Mouse (Mus musculus) gastrocnemius, adult 18-20 months (tissue): Measurements from ENCODE around the gene Nav1. TPM values are rescaled to one million over a fixed set of nuclear protein-coding genes. Genes with fewer than 3 reads are reported as not detected.
A peak's percentile ranks its signal among the peaks of the same experiment; 100 is the strongest.

ENCODE experiments used
- DNase-seq: peaks from one replicate; pipeline ENCODE4 v3.0.0; 2021; ENCODE audit warnings: low spot score
- long read RNA-seq, 2 experiments: library from polyadenylated mRNA; stranded (forward); transcript quantifications; one replicate each; pipeline ENCODE4 v2.0.0; 2021
- total RNA-seq, 2 experiments: library from RNA; stranded (reverse); gene quantifications; 2 replicates each; pipeline ENCODE4 v1.2.3; 2021

The Nav1 gene
- total RNA-seq: 10 to 100 TPM in 1 of 2 experiments, 1 to 10 TPM in 1; 8.4 to 11.4 TPM
- long read RNA-seq, experiment 1, partial matches to known transcripts: 0 of 1 reads
- long read RNA-seq, experiment 1, other reads (novel, unspliced or antisense): 1 of 1 reads
- long read RNA-seq, experiment 2: 0 reads

DNA sequence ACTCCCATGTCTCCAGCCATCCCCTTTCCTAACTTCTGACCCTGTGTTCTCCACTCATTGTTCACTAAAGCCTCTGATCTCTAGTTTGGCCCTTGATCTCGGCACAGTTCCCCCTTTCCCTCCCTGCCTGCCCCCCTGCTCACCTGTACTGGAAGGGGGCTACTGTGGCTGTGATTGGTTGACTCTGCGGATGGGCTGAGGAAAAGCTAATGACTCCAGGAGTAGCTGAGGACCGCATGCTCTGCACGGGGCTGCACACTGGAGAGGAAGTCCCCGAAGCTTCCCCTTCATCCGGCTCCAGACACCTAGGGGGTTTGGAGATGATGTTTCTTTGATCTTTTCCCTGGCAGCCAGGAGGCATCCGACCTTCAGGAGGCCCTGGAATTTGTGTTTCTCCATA is at the start of gene Nav1:
Nav1 (minus strand) TSS at position 277 of the 400 bp plus-strand sequence.
- no peak for DNase-seq

DNA sequence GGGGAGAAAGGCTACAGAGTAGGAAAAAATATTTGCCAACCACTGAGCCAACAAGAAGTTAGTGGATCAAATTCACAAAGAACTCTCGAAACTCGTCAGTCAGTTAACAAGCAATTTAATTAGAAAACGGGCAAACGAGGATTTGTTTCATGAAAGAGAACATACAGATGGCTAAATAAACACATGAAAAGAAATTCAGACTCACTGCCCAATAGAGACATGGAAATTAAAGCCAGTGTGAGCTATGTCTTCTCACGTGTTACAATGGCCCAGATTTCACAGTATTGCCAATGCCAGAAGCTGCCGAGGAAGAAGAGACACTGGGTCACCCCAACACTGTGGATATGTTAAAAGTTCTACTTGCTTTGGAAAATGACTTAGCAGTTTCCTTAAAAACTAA is 46.8 kb upstream of the Nav1 start:
- DNase-seq: no peak

DNA sequence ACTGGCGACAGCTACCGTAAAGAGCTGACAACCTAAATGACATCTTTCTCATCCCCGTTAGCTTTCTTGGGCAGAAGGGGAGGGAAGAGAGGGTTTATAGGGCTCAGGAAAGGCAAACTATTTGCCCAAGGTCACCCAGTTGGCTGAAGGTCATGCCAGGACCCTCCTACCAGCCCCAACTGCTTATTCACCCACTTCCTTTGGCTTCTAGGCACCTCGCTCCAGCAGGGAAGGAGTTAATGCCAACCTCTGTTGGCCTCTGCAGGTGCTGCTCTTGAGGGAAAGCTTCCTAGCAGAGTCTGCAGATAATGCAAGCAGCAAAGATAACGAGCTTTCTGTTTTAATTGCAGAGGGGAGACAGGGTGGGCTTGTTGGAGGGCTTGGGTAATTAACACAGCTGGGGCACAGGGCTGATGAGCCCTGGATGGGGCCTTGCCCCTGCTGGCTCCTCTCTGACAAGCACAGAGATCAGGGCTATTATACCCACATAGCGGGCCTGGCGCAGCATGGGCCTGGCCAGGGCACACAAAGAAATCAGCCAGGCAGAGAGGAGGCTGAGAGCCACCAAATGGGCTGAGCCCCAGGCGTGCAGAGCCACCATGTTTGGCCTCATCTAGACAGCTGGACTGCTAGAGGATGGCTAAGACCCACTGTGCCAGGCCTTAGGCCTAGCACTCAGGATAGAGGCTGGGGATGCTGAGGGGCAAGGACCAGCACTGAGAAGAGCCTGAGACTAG is 38.5 kb upstream of the Nav1 start:
- DNase-seq: no peak

DNA sequence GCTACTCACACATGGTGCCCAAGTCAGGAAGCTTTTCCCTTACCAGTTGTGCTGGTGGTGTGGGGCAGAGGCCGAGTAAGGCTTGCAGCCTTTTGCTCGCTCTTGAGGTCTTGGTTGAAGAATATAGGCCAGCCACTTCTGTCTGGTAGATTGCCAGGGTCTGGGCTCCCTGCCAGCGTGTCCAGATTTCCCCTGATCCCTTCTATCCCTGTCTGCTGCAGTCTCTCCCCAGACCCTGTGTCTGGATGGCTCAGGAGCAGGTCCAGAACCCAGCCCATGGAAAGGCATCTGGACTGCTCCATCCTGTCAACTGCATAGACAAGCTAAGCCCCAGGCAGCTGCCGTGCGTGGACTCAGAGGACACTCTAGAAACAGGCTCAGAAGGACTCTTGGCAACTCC is 37.0 kb upstream of the Nav1 start:
- no peak for DNase-seq

DNA sequence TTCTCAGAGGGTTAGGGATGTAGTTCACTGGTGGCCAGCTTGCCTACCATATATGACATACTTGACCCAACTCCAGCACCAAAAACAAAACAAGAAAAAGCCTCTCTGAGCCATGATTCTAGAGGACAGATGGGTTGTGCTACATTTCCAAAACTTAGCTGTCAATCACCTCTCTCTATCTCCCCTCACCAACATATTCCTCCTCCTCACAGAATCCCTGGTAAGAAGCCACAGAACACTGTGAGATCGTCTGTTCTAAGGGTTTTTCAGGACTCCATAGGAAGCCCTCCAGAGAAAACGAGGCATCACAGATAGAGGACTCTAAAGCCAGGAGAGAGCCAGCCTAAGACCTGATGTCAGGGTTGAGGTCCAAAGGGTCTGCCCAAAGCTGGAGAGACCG is 36.6 kb upstream of the Nav1 start:
- DNase-seq: no peak

DNA sequence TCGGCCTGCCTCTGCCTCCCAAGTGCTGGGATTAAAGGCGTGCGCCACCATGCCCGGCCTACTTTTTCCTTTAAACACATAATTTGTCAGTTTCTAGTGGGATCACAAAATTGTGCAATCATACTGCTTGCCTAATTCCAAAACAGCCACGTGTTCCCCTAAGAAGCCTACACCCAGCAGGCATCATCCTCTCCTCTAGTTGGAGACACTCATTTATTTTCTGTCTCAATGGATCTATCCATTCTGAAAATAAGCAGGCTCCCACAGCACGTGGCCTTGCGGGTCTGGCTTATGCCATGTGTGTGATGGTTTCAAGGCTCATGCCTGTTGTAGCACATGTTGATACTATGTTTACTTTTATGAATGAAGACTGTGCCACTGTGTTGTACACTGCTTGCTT is 32.8 kb upstream of the Nav1 start:
- peak; percentile 41 for DNase-seq

DNA sequence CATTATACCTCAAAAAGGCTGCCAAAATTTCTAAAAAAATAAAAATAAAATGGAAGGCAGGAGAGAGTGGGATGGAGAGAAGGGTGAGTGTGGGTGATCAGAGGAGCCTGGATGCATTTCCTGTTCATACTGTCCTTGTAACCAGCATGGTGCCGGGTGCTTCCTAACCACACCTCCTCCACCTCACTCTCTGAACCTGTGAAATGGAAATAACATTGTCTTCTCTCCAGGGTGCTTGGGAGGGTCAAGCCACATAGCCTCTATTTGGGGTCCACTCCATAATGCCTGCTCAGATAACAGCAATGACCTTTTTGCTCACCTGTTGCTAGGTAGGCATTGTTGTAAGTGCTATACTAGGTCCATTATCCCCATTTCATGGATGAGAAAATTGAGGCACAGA is 32.0 kb upstream of the Nav1 start:
- no peak for DNase-seq

DNA sequence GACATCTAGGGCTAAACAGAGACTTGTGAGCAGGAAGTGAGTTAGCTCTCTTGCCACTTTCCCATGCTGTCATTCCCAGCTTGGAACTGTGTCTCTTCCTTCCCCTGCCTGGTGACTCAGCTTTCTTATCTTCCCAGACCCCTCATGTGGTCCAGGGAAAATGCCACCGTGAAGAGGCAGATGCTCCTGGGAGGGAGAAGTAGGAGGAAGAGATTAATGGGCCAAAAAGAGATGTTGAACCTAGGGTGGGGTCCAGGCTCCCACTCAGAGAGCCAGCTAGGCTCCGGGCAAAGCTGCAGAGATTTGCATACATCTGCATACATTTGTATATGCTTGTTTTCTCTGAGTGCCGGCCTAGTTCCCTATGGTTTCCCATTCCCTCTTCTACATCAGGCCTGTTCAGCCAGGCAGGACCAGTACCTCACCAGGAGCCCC is 30.5 kb upstream of the Nav1 start:
- DNase-seq: no peak

DNA sequence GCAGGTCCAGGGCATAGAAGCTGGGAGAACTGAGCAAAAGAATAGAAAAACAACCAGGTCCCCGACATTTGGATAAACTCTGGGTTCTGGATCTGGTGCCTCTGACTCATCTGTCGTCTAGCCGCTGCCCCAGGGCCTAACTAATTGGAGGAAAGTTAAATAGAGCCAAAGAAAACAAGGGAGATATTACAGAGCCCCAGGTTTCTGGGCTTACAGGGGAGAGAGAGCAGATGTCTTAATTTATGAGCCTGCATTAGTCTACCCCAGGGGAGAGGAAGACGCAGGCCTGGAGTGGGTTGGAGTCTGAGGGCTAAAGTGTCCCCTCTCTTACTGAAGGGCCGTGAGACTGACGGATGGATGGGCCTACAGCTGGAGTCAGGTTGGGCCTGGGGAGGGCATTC is 29.0 kb upstream of the Nav1 start:
- DNase-seq: no peak

DNA sequence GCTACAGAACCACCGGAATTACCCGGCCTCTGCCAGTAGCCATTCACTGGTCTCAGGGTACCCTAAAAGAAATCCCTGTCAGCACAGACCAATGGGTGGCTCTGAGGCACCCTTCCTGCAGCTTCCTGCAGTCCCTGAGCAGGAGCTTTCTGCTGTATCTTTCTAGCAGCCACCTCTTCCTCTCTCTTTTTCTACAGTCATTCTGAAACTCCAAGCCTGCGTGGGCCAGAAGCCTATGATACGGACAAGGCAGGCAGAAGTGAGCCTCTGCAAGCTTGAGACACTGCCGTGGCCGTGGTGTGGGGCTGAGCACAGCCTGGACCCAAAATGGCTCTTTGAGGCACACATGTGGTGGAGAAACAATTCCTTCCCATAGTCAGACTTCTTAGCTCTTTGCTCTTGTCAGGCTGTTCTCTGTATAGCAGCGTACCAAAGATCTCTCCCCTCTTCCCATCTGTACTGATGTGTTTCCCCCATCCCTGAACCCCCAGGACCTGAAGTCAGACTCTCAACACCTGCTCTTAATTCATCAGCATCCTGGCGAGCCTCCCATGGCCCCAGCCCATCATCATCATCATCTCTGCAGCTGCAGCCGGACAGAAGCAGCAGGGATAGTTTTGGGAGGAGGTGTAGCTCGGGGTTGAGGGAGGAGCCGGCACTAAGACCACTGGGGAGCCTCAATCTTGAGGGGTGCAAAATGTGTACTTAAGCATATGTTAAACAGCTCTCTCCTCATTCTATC is 28.4 kb upstream of the Nav1 start:
- DNase-seq: no peak

DNA sequence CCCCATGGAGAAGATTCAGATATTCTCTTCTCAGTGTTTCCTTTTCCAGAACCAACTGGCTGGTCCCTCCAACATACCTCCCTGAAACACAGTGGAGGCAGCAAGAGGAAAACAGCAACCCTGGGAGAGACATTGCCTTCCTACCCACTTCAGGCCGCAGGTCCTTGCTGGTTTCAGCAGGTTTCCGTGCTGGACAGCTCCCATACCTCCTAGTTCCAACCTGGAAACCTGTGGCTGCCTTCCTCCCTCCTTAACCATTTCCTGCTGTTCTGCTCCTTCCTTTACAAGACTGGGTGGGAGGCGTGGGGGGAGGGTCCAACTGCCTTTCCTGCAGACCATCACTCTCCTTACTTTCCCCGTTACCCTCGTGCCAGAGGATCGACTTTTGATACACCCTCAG is 27.7 kb upstream of the Nav1 start:
- no peak for DNase-seq

DNA sequence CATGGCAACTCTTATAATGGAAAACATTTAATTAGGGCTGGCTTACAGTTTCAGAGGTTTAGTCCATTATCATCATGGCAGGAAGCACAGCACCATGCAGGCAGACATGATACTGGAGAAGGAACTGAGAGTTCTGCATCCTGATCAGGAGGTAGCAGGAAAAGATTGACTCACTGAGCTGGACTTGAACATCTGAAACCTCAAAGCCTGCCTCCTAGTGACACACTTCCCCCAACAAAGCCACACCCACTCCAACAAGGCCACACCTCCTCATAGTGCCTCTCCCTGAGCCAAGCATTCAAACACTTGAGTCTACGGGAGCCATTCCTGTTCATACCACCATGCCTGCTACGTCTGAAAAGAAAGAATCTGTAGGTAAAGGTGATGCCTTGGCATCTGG is 26.8 kb upstream of the Nav1 start:
- DNase-seq: no peak

DNA sequence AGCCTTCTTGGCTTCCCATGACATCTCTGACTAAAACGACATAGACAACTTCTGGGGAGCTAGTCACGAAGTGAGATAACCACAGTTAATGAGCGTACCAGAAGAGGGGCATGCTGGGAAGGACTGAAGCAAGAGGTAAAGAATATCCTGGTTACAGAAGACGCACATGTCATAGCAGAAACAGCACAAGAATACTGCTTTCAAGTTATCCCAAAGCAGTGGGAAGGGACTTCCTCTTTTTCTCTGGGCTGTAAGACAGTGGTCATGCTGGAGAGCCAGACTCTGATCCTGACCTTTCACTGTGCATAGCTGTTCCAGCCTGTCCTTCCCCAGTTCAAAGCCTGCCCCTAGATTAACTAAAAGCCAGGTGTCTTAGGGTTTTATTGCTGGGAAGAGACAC is 26.4 kb upstream of the Nav1 start:
- DNase-seq: no peak

DNA sequence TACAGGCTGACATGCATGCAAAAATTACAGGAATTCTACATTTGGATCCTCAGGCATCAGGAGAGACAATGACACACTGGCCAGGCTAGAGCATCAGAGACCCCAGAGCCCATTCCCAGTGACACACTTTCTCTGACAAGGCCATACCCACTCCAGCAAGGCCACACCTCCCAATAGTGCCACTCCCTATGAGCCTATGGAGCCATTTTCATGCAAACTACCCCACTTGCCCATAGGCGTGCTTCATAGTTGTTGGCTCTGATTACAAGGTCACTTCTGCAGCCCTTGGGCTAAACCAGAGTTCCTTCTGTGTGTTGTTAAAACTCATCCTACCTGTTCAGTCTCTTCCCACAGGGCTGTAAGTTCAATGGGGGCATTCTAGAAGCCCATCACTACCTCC is 25.1 kb upstream of the Nav1 start:
- no peak for DNase-seq

DNA sequence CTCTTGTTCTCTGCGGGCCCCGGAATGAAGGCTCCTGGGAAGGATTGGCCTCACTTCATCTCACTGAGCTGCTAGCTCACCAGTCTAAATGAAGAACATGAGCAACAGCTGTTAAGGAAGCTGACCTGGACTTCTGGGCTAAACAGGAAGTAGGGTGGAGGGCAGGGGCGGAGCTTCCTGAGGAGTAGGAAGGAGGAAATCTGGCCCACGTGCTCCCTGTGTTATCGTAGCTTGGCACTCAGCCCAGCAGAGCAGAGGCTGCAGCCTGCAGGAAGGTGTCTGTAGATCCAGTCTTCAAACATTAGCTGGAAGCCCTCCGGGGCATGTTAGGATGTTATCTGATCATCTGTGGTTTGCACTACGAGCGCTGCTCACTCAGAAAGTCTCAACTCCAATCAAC is 24.4 kb upstream of the Nav1 start:
- DNase-seq: peak; percentile 75

DNA sequence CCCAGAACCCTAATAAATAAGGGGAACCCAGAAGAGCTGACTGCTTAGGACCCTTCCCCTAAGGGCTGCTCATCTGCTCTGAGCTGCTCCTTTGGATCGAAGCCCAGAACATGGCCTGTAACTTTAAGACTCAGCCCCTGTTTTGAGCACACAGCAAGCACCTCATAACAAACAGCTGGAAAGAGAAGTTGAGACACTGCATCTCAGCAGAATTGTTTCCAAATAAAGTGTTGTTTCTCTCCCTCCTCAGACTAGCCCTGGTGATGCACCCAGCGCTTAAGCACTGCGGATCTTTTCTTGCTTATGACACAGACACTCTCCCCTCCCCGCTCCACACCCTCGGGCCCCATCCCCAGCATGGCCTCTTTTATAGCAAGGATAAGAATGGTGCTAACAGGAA is 22.8 kb upstream of the Nav1 start:
- no peak for DNase-seq

DNA sequence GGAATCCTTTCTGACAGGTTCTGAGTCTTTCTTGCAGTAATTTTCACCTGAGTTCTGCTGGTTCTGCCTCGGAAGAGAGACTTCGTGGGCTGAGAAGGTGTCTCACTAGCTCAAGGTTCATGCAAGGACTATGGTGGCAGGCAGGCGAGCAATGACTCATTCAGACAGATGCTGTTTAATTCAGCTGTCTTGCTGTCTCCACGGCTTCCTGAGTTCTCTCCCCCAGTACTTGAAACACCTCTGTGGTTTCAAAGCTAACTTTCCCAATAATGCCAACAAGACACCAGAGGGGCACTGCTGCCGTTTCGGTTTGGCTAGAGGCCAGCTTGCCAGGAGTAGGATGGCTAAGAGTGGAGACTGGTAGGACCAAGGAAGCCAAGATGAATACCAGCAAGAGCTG is 19.1 kb upstream of the Nav1 start:
- DNase-seq: no peak

DNA sequence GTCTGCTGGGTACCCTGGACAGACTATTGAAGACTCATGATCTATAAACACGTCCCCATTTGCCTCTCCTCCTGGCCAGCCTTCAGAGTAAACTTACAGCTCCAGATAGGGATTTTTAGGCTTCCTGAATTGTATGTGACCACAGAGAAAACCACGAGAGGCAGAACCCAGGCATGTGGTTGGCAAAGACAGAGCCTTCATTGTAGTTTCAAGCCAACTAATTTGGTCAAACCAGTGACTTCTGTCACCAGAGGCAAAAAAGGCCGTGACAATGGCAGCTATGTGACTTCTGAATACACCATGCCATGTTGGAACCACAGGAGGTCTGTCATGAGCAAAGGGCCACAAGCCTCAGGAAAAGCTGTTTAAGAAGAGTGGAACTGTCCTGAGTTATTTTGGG is 18.6 kb upstream of the Nav1 start:
- DNase-seq: no peak

DNA sequence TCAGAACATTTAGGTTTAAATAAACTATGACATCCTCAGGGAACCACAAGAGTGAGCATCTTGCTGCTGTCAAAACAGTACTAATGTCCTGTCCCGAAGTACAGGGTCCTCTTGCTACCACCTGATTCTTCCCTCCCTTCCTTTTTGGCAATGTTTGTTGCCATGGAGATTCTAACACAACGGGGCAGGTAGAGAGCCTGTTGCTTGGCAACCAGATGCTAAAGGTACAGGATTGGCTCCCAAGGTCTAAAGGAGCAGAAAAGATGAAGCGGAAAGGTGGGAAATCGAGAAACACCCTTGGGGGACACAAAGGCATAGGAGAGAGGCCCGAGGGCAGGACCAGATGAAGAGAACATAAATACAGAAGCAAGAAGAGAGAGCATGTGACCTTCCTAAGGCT is 17.6 kb upstream of the Nav1 start:
- no peak for DNase-seq

DNA sequence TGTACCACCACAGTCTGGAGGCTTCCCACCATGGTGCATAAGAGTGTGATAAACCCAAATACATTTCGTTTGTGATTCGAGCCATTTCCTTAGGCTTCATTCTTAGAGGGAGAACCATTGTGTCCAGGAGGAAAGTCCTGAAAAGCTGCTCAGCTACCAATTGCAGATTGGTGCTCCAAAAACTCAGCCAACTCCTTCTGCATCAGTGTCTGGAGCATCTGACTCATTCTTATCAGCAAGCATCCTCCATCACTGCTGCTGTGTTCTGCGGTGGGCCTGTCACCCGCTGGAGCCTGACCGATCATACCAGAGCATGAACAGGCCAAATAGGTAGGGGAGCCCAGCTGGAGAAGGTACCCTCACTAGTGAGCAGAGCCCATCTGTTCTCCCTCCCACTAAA is 16.0 kb upstream of the Nav1 start:
- no peak for DNase-seq

DNA sequence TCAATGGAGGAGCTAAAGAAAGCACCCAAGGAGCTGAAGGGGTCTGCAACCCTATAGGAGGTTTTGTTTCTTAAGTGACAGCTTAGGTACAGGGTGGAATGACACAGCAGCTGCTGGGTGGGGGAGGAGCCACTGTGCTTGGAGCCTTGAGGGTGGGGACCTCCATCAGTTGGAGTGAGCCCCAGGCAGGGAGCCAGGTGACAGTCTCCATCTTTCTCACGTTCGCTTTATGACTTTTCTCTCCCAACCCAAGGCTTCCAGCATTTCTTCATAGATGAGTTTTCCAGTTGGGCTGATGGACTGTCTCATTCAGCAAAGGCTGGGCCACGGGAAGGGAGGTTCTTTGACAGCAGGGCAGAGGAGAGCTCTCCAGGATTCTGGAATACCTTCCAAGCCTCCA is 14.2 kb upstream of the Nav1 start:
- DNase-seq: peak; percentile 26

DNA sequence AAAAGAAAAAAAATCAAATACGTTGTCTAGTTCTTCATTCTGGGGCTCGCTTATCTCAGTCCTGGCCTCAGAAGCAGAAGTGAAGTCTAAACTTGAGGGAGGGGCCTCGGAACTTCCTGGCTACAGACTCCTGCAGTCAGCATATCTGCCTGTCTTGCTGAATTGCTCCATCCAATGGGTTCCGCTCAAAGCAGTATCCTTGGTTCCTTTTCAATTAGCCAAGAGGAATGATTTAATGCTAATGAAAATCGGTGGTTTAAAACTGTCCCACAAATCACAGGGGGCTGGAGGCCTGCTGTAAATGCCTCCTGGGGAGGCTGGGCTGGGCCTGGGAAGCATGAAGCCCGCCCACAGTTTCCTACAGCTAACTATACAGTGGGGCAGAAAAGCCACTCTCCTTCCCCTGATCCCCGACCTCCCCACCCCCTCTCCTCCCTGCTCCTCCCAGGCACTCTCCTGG is 12.9 kb upstream of the Nav1 start:
- DNase-seq: no peak

DNA sequence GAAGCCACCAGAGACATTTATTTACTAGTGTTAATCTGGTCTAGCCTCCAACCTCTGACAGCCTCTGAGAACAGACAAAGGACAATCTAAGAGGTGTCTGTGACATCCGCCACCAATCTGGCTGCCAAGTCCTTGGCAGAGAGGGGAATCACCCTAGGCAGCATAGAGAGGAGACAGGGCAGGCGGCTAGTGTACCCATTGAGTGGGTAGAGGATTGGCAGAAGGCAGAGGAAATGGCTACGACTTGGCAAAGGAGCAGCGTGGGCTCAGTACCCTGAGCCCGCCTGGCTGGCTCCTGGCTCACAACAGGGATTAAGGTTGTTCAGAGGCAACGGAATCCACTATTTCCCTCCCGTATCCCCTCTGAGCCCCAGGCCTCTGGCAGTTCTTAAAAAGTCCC is 12.0 kb upstream of the Nav1 start:
- no peak for DNase-seq
